Mouse (Mus musculus): ENCODE data around the gene Utp15.

GRCm38 (mm10) chr13:98206546-98206870 lies 56.3 kb downstream of the Utp15 start:
- no peak for TF ChIP-seq GATA1 (IDR thresholded peaks at IDR 0.05; ENCODE audit: low read length)
- no peak for TF ChIP-seq TAL1 (IDR thresholded peaks at IDR 0.05; ENCODE audit: low read length)

Measured in erythroblast, embryonic 14.5 days (primary cell).